Comparison of ENCODE assay signal across 8 mouse cellular contexts in genomic region chr4:88641077-88641831, GRCm38 (mm10). TPM values are rescaled to one million over a fixed set of nuclear protein-coding genes. Genes with fewer than 3 reads are reported as not detected.
DNase-seq lines count a peak whose midpoint lies in the region; ATAC-seq and TF ChIP-seq lines count a peak whose summit lies in the region.

No protein-coding gene starts in this region.

- TF ChIP-seq CTCF in bone marrow macrophage, adult 2 months (IDR thresholded peaks at IDR 0.05; ENCODE audit: low read depth, low read length), result peak; percentile 100
- peak; percentile 25; the same call in 1 of the 2 replicates for TF ChIP-seq CTCF in embryonic fibroblast, embryonic 13.5 days (IDR thresholded peaks at IDR 0.05; ENCODE audit: borderline replicate concordance, insufficient read depth, low read length)

- peak overlapping the region; percentile 33 for H3K4me2 ChIP-seq in kidney, embryonic 14.5 days (replicated peaks; ENCODE audit: low read depth, low read length)
- peak overlapping the region; percentile 42 for H3K4me2 ChIP-seq in limb, embryonic 15.5 days

- no peaks in the 10 kb centered on the region for H3K36me3 ChIP-seq in kidney, embryonic 14.5 days (ENCODE audit: control insufficient read depth, insufficient read depth, low read length)
- no peaks in the 10 kb centered on the region for H3K36me3 ChIP-seq in limb, embryonic 15.5 days

- no peak overlapping the region for H3K27ac ChIP-seq in bone marrow macrophage, adult 2 months (ENCODE audit: insufficient read depth, low read depth, low read length)
- H3K27ac ChIP-seq in embryonic fibroblast, embryonic 13.5 days (ENCODE audit: insufficient read depth, low read length), result no peak overlapping the region
- H3K27ac ChIP-seq in kidney, embryonic 14.5 days (ENCODE audit: low read depth, low read length), result no peak overlapping the region
- 0 out of 2 replicates have a peak overlapping the region, but pooled peaks have one; percentile 61 for H3K27ac ChIP-seq in limb, embryonic 15.5 days

- no peaks in the 10 kb centered on the region for H3K4me1 ChIP-seq in bone marrow macrophage, adult 2 months (ENCODE audit: control insufficient read depth, insufficient read depth, low read length)
- no peaks in the 10 kb centered on the region for H3K4me1 ChIP-seq in embryonic fibroblast, embryonic 13.5 days (ENCODE audit: control insufficient read depth, insufficient read depth, low read length)
- no peaks in the 10 kb centered on the region for H3K4me1 ChIP-seq in kidney, embryonic 14.5 days (ENCODE audit: control insufficient read depth, insufficient read depth, low read length)
- H3K4me1 ChIP-seq in limb, embryonic 15.5 days, result no peaks in the 10 kb centered on the region

- no peak for TF ChIP-seq POLR2A in bone marrow macrophage, adult 2 months (IDR thresholded peaks at IDR 0.05; ENCODE audit: borderline replicate concordance, low read depth, low read length)
- TF ChIP-seq POLR2A in embryonic fibroblast, embryonic 13.5 days (IDR thresholded peaks at IDR 0.05; ENCODE audit: low read depth, low read length), result no peak

- DNase-seq in 416B (ENCODE audit: low read depth), result peak; percentile 99
- peak; percentile 72 to 89 for DNase-seq in heart, adult 9 months (ENCODE audit: low spot score in 2 of 2)
- DNase-seq in monocyte, adult 2 months (ENCODE audit: low read depth in 1 of 2, low spot score in 2 of 2), result peak; percentile 69 to 79
- peak; percentile 77 to 87 for DNase-seq in spleen, postnatal 36 days (ENCODE audit: low spot score in 2 of 2)

- H3K9me3 ChIP-seq in kidney, embryonic 14.5 days (ENCODE audit: control insufficient read depth, low read length), result no peaks in the 10 kb centered on the region
- no peaks in the 10 kb centered on the region for H3K9me3 ChIP-seq in limb, embryonic 15.5 days

- ATAC-seq in kidney, embryonic 14.5 days (ENCODE audit: low FRiP score, low TSS enrichment), result peak; percentile 92
- ATAC-seq in limb, embryonic 15.5 days (ENCODE audit: insufficient number of reproducible peaks, low FRiP score, low TSS enrichment, low read depth), result peak; percentile 89

- no peaks in the 10 kb centered on the region for H3K27me3 ChIP-seq in kidney, embryonic 14.5 days (ENCODE audit: control insufficient read depth, insufficient read depth, low read length)
- H3K27me3 ChIP-seq in limb, embryonic 15.5 days, result no peaks in the 10 kb centered on the region

- H3K9ac ChIP-seq in kidney, embryonic 14.5 days (ENCODE audit: low read depth, low read length), result peak overlapping the region; percentile 42; the same call in 1 of the 2 replicates
- no peak overlapping the region for H3K9ac ChIP-seq in limb, embryonic 15.5 days

- WGBS in kidney, embryonic 14.5 days, result 12% methylated on average over 11 of the region's 11 CpGs
- WGBS in limb, embryonic 15.5 days, result 11% methylated on average over 11 of the region's 11 CpGs

- peak overlapping the region; percentile 65 for H3K4me3 ChIP-seq in bone marrow macrophage, adult 2 months (ENCODE audit: insufficient read depth, low read length)
- peak overlapping the region; percentile 23 for H3K4me3 ChIP-seq in embryonic fibroblast, embryonic 13.5 days (ENCODE audit: insufficient read depth, low read length)
- H3K4me3 ChIP-seq in kidney, embryonic 14.5 days (ENCODE audit: low read length), result peak overlapping the region; percentile 26; the same call in 1 of the 2 replicates
- H3K4me3 ChIP-seq in limb, embryonic 15.5 days, result peak overlapping the region; percentile 39

RNA-seq across cellular contexts. Expression of gene Ifna13, which starts 3.0 kb away (rescaled TPM):
- not detected in 2 replicates for polyA plus RNA-seq in bone marrow macrophage, adult 2 months (2012; ENCODE audit: insufficient read depth, insufficient read length, missing spikeins)
- not detected in 2 replicates for polyA plus RNA-seq in embryonic fibroblast, embryonic 13.5 days (2011; ENCODE audit: insufficient read length, low read depth, missing spikeins)
- not detected in 2 replicates for polyA plus RNA-seq in kidney, embryonic 14.5 days (2014; fragmentation: Nextera tagmentation; extraction: Ambion mirVana)
- polyA plus RNA-seq in limb, embryonic 15.5 days (2015; fragmentation: Nextera tagmentation; extraction: Ambion mirVana), result not detected in 2 replicates

RNA-seq across cellular contexts. Expression of gene C87499, which starts 7.0 kb away (rescaled TPM):
- polyA plus RNA-seq in bone marrow macrophage, adult 2 months (2012; ENCODE audit: insufficient read depth, insufficient read length, missing spikeins), result not detected in 2 replicates
- polyA plus RNA-seq in embryonic fibroblast, embryonic 13.5 days (2011; ENCODE audit: insufficient read length, low read depth, missing spikeins), result not detected in 2 replicates
- polyA plus RNA-seq in kidney, embryonic 14.5 days (2014; fragmentation: Nextera tagmentation; extraction: Ambion mirVana), result not detected in 2 replicates
- not detected in 2 replicates for polyA plus RNA-seq in limb, embryonic 15.5 days (2015; fragmentation: Nextera tagmentation; extraction: Ambion mirVana)

RNA-seq across cellular contexts. Expression of gene Ifna16, which starts 35.5 kb away (rescaled TPM):
- polyA plus RNA-seq in bone marrow macrophage, adult 2 months (2012; ENCODE audit: insufficient read depth, insufficient read length, missing spikeins), result not detected in 2 replicates
- not detected in 2 replicates for polyA plus RNA-seq in embryonic fibroblast, embryonic 13.5 days (2011; ENCODE audit: insufficient read length, low read depth, missing spikeins)
- polyA plus RNA-seq in kidney, embryonic 14.5 days (2014; fragmentation: Nextera tagmentation; extraction: Ambion mirVana), result not detected in 2 replicates
- not detected in 2 replicates for polyA plus RNA-seq in limb, embryonic 15.5 days (2015; fragmentation: Nextera tagmentation; extraction: Ambion mirVana)

RNA-seq across cellular contexts. Expression of gene Ifna12, which starts 38.1 kb away (rescaled TPM):
- not detected in 2 replicates for polyA plus RNA-seq in bone marrow macrophage, adult 2 months (2012; ENCODE audit: insufficient read depth, insufficient read length, missing spikeins)
- polyA plus RNA-seq in embryonic fibroblast, embryonic 13.5 days (2011; ENCODE audit: insufficient read length, low read depth, missing spikeins), result not detected in 2 replicates
- polyA plus RNA-seq in kidney, embryonic 14.5 days (2014; fragmentation: Nextera tagmentation; extraction: Ambion mirVana), result not detected in 2 replicates
- polyA plus RNA-seq in limb, embryonic 15.5 days (2015; fragmentation: Nextera tagmentation; extraction: Ambion mirVana), result not detected in 2 replicates

RNA-seq across cellular contexts. Expression of gene Ifna2, which starts 42.5 kb away (rescaled TPM):
- polyA plus RNA-seq in bone marrow macrophage, adult 2 months (2012; ENCODE audit: insufficient read depth, insufficient read length, missing spikeins), result not detected in 2 replicates
- polyA plus RNA-seq in embryonic fibroblast, embryonic 13.5 days (2011; ENCODE audit: insufficient read length, low read depth, missing spikeins), result not detected in 2 replicates
- not detected in 2 replicates for polyA plus RNA-seq in kidney, embryonic 14.5 days (2014; fragmentation: Nextera tagmentation; extraction: Ambion mirVana)
- not detected in 2 replicates for polyA plus RNA-seq in limb, embryonic 15.5 days (2015; fragmentation: Nextera tagmentation; extraction: Ambion mirVana)
